Mouse (Mus musculus) testis, postnatal 10 days (tissue): Measurements from ENCODE around the gene Fgfr2.
A peak's percentile ranks its signal among the peaks of the same experiment; 100 is the strongest.

Source experiments
- DNase-seq: peaks from one replicate; pipeline ENCODE4 v3.0.0; 2021; ENCODE audit warnings: low spot score

Fgfr2 gene

GRCm38 (mm10) chr7:130797524-130797923, 2325.6 kb downstream of the Fgfr2 start:
- DNase-seq, result no peak

DNA sequence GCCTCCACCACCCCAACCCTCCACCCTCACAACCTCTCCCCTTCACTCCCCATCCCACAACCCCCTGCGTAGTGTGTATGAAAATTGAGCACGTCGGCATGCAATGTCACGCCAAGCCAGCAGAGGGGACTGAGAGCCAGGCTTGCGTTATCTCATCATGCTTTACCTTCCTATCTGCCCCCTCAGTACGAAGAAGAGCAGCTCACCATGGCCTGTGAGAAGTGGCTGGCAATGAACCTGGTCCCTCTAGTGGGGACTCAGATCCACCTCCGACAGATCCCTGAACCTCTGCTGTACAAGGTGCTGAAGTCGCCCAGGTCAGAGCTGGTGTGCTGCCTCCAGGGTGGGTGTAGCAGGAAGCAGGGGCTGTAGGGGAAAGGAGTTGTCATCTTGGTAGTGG, 2326.4 kb downstream of the Fgfr2 start:
- DNase-seq, result no peak

DNA sequence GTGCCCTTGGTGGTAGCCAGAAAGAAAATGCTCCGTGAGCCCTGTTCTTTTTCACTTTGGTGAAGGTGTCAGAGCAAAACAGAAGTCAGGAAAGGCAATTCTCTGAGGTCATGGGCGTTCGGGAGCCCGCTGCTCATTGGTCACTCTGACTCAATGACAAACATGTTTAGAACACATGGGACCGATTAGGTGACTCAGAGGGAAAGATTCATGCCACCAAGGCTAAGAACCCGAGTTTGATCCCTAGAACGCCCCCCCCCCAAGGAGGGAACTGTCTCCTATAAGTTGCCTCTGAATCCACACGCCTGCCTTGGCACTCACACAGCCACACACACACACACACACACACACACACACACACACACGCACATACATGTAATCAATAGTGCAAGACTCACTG, 2329.5 kb downstream of the Fgfr2 start:
- no peak for DNase-seq

- no peak for DNase-seq
Observed at GRCm38 (mm10) chr7:130789456-130789855, 2333.7 kb downstream of the Fgfr2 start.

DNA sequence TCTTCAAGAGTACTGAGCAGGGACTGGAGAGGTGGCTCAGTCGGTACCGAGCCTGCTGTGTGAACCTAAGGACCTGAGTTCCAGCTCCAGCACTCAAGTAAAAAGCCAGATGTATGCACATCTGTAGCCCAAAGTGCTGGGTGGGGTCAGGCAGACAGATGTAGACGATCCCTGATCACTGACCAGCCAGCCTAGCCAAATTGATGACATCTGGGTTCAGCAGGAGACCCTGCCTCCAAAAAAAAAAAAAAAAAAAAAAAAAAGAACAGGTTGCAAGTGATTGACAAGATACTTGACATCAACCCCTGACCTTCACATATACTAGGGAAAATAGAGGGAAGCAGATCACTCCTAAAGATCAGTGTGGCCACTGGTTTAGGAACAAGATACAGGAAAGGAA, 2334.2 kb downstream of the Fgfr2 start:
- DNase-seq, result no peak

- no peak for DNase-seq
Observed at GRCm38 (mm10) chr7:130787537-130787936, 2335.6 kb downstream of the Fgfr2 start.

DNA sequence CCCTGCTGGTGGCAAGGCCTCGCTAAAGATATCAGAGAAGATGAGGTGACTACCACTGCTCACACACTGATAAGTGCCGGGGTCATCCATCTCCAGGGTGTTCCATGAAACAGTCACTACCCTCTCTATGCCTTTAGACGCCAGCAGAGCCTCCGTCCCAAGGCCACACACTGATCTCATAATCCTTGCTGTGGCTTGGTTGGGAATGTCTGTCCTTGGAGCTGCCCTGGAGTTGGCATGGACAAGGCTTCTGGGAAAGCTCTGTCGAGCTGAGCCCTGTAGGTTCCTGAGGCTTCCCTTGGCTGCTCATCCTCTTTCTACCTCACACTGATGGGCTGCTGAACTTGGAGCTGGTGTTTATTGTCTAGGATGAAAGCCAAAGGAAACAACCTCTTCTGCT, 2336.4 kb downstream of the Fgfr2 start:
- no peak for DNase-seq

DNA sequence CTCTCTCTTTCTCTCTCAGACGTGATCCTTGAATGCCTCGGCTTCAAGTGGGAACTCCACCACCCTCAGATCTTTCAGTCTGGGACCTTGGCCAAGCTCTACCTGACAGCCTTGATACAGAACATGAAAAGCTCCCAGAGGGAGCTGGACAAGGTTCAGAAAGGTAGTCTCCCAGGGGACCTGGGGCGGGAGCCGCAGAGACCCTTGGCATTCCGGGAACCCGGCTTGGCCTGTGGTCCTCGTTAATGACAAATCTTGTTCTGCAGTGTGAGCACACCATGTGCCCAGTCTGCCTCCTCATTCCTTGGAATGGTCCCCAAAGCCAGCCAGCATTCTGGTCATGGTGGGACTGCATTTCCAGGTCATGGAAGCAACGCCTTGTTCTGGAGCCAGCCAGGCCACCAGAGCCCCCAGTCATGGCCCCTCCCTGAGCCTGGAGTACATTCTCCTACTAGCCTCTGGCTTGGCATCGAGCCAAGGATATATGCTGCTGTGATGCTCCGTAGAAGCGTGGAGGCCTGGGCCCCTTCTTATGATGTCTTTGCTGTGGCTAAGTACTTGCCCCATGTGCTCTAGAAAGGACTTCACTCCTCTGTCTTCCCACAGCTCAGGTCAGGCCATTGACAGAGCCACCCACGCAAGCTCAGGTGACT, 2337.1 kb downstream of the Fgfr2 start:
- no peak for DNase-seq

DNA sequence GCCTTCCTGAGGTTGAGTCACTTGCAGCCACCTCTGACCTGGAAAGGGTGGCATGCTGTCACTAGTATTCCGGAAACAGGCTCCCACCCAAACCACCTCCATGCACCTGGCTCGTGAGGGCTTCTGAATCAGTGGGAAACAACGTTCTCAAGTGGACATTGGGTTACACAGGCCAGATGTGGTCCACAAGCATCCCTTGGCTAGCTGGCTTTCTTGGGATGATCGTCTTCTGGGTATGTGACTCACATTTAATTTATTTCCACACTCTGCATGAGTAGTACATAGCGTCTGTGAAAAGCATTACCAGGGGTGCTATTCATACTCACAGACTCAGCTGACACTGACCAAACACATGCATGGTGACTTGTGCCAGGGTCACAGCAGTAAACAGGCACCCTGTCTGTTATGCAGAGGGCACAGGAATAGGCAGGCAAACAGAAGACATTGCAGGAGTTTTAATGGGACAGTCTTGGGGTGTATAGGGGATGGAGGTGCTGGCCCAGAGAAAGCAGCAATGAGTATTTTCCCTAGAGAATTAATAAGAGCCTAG, 2340.6 kb downstream of the Fgfr2 start:
- DNase-seq, result no peak

GRCm38 (mm10) chr7:130780866-130781419, 2342.2 kb downstream of the Fgfr2 start:
- no peak for DNase-seq

DNA sequence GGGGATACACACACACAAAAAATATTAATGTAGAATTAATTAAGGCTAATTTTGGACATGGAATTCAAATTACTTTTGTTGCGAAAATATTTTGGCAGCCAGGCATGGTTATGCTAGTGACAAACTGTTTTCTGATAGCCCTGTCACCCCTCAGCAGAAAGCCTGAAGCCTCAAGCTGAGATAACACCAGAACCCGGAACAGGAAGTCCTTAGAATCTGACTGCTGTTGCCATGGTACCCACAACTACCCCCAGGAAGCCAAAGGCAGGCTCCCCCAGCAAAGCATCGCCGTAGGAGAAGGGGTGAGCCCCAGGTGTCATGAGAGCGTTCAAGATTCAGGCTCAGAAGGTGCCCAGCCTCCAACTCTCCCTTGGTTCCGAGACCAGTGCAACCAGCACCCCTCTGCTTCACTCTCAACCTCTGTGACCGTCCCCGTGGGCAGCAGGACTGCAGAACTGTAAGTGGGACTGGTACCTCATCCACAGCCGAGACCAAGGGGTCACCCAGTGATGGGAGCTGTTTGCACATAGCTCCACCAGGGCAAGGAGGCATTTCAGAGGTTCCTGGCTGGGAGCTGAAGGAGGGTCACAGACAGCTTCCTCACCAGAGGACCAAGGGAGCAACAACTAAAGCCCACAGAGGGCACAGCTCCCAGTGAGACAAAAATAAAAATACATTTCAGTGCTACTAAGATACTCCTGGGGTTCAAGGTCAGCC, 2349.1 kb downstream of the Fgfr2 start, which contains the start of gene Btbd16:
Gene Btbd16, plus strand, starts transcription at position 156 of the 717 bp plus-strand sequence.
- no peak for DNase-seq

DNA sequence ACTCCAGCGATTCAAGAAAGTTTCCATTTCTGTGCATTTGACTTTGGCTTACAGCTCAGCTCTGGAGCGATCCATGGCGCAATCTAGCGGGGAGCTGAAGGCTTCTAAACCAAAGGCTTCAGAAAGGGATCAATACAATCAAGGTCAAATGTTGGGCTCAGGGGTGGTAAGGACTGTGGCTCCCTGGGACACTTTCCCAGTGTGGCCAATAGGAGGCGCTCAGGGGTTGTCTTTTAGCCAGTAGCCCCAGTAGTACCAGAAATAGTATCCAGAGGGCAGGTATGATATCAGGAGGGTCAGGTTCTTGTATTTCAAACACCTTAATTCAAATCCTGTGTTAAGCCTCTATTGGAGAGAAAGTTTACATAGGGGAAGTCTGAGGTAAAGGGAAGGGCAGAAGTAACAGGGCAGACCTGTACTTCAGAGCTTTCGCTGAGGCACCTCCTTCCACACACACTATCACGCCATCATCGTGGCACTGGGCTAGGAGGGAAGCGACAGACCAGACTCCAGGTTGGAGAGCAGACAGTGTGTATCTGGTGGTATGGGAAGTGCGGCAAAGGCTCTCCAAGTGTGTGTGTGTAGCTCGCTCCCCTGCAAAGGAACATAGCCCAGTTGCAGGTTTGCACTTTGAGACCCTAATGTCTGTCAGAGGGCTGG, 2349.8 kb downstream of the Fgfr2 start:
- peak; percentile 71 for DNase-seq

DNA sequence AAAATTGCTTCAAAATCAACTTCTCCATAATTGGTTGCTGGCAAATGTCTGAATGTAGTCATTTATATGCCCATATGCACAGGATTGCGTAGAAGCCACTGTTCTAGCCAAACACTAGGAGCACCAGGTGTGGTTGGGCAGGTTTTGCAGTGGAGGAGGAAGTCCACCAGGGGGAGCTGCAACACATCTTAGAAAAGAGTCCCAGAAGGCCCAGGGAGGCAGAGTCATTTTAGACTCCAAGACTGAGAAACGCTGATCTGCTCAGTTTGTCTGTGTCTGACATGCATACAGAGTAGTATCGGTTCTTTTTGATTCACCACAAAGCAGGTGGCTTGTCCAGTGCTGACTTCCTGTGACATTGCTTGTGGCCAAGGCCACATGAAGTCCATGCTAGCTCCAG, 2352.4 kb downstream of the Fgfr2 start:
- DNase-seq, result peak; percentile 89

GRCm38 (mm10) chr7:130768151-130768550, 2355.0 kb downstream of the Fgfr2 start:
- no peak for DNase-seq

DNA sequence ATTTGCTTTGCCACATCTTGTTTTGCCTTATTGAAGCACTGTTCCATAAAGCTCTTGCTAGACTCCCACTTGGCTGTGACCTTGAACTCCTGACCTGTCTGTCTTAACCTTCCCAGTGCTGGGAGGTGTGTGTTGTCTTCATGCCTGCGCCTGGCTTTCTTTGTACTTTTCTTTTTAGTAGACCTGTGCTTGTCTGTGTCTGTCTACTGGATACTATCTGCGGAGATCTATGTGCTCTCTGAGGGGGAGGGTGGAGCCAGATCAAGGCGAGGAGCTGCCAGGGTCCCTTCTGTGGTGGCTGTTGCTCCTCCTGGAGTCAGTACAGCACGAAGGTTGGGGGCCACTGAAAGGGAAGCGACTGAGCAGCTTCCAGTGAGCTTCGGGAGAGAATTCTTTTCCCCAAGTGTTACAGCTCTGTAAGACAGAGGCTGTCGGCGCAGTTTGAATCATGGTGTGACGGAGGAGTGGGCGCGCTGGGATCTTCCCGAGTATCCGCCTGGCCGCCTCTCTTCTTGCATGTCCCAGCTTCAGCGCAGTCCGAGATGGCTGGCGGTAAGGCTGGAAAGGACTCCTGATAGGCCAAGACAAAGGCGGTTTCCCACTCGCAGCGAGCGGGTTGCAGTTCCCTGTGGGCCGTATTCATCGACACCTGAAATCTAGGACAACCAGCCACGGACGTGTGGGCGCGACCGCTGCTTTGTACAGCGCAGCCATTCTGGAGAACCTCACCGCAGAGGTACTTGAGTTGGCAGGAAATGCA, 2356.6 kb downstream of the Fgfr2 start:
- DNase-seq, result no peak

GRCm38 (mm10) chr7:130764160-130764559, 2359.0 kb downstream of the Fgfr2 start:
- no peak for DNase-seq

GRCm38 (mm10) chr7:130762071-130762897, 2360.9 kb downstream of the Fgfr2 start:
- peak; percentile 75 for DNase-seq

- no peak for DNase-seq
Observed at GRCm38 (mm10) chr7:130757326-130757865, 2365.8 kb downstream of the Fgfr2 start.

DNA sequence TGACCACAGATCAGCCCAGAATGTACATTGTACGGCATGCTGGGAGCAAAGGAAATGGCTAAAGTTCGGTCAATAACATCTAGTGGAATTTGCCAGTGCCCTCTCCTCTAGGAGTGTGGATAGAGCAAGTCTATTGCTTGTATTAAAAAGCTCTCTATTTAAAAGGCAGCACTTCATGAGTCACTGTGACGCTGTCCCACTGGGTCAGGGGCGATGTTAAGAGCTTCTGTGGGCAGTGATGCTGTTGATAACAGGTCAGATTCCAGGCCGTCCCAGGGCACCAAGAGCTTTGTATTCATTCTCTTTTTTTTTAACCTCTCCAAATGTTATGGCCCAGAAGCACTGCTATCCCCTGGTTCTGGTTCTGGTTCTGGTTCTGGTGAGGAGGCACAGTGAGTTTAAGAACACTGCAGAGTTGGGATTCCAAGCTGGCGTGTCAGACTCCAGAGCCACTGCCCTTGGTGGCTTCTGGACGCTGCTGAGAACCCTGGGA, 2366.8 kb downstream of the Fgfr2 start:
- DNase-seq, result no peak

DNA sequence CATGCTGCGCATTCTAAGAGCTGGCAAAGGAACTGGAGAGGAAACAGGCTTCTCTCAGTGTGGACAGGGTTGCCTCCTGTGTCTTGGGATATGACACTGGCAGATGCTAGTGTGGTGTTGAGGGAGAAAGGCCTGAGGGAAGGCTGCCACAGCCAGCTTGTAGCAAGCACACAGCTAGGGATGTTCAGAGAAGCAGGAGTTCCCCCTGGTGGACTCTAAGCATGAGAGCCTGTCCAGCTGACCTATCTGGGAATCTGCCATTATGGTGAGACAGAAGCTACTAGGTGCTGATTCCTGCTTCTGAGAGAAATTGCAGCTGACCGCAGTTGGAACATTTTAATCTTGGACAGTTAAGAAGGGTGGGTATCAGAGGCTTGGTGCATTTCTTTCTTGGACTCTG, 2368.4 kb downstream of the Fgfr2 start:
- no peak for DNase-seq
